Mouse (Mus musculus): ENCODE results near the gene 1700007K13Rik.
"Not testable (repeated sequence)": the region's sequence is repeated elsewhere in the genome, so short reads cannot be mapped to it uniquely, and the experiment has no call there.

The 1700007K13Rik gene

DNA sequence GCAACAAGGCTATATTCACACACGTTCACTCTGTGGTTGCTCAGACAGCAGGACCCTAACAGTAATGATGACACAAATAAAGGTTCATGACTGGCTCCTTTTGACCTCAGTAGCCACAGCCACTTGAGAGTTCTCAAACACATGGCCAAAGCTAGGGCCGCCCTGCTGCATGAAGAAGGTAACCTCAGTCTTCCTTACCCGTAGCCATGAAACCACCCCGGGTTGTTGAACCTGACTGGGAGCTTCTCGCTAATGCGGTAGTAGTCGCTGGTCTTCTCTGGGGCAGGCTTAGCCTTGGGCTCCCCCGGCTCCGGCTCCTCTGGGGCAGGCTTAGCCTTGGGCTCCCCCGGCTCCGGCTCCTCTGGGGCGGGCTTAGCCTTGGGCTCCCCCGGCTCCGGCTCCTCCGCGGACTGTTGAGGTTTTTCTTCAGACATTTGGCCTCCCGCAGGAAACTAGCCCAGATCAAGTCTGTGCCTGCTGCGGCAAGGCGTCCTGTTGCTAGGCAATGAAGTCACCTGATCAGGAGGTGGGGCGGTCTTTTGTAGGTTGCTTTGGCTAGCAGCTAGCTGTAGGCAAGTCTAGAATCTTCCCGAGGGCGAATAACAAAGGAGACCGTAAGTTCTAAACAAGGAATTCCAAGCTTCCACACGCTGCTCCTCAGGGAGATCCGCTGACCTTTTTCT lies at the start of gene 1700007K13Rik:
TSS of gene 1700007K13Rik (minus strand) at position 497 of the 683 bp plus-strand sequence.
- peak; percentile 89 for DNase-seq

- peak; percentile 81 to 95 for DNase-seq
These were observed 48.4 kb upstream of the 1700007K13Rik start for GRCm38 (mm10) chr2:28514489-28514888.

DNA sequence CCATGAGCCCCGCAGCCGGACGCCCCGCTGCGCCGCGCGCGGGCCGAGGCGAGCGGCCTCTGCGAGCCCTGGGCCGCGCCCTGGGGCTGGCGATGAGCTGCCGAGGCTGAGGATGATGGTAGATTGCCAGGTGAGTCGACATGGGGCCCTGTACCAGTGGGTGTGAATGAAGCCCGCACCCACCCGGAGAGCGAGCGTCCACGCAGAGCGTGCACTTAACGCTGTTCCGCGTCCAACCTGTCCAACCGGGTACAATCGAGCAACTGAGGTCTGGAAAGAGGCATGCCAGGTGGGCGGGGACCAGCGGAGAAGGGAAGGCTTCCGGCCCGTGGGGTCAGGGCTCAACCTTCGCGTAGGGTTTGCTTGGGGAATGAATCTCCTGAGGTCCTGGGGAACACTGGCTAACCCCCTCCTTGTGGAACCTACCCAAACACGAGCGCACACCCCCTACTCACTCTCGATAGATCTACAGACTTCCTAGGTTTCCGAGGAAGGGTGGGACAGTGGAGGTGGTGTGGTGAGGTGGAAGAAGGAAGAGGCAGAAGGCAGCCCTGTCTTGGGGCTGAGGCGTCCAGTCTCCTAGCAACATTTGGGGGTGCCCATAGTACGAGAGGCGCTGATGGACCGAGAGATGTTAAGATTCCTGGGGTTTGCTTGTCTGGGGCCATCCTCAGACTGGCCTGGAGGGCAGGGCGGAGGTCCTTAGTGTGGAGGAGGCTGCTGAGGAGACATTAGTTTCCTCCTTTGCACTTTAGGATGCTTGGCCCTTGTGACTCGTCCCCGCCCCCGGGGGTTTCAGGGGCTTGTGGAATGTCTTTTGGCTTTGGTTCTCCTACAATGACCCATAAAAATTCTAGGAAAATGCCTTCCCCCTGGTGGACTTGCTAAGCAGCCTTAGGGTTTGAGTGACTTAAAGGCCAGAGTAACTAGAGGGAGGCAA lies 47.6 kb upstream of the 1700007K13Rik start:
- DNase-seq = peak in 1 of 2 experiments; percentile 65

DNA sequence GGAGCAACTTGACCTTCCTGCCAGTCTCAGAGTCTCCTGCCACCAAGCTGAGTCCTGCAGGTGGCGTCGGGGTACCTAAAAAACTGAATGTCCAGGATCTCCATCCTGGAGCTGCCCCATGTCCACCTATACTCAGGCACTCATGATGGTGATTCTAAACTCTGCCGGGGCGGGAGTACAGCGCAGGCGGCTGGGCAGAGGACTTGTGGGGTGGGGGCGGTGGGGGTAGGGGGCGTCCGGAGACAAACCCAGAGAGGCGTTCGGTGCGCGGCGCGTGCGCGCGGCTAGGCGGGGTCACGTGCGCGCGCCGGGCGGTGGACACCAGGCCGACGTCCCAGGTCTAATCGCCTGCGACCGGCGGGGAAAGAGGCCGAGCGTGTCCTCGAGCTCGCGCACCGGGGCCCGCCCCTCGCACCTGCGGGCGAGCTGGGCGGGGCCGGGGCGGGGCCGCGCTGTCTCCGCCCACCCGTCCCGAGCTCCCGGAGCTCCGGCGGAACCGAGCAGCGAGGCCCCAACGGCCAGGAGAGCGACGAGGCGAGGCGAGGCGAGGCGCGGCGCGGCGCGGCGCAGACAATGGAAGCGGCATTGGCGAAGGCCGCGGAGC lies 46.8 kb upstream of the 1700007K13Rik start, which contains the start of gene Ralgds:
TSS of gene Ralgds (plus strand) at position 328 of the 604 bp plus-strand sequence.
- peak; percentile 81 to 86 for DNase-seq

GRCm38 (mm10) chr2:28511600-28511999 lies 45.5 kb upstream of the 1700007K13Rik start:
- peak in 1 of 2 experiments; percentile 10 for DNase-seq

GRCm38 (mm10) chr2:28506291-28506690 lies 40.2 kb upstream of the 1700007K13Rik start:
- no peak for DNase-seq

DNA sequence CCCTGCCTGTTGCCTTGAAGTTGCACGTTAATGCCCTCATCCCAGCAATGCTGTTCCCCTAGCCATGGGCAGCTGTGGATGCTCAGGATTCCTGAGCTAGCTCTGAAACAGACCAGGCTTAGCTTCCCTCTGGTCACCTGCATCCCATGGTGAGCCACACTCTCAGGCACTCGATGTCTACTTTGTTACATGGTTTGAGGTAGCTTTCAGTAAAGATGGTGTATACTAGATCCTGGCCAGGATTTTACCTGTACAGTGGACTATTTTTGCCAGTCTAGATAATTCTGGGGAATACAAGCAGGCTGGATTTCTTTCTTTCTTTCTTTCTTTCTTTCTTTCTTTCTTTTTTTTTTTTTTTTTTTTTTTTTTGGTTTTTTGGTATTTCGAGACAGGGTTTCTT lies 39.7 kb upstream of the 1700007K13Rik start, which contains the start of gene Gm10134:
TSS of gene Gm10134 (plus strand) at position 301 of the 400 bp plus-strand sequence.
- no peak for DNase-seq

GRCm38 (mm10) chr2:28504676-28505075 lies 38.5 kb upstream of the 1700007K13Rik start:
- no peak for DNase-seq

- DNase-seq = peak in 1 of 2 experiments; percentile 52
These were observed 36.9 kb upstream of the 1700007K13Rik start for GRCm38 (mm10) chr2:28502987-28503386.

GRCm38 (mm10) chr2:28498431-28498830 lies 32.3 kb upstream of the 1700007K13Rik start:
- no peak for DNase-seq

DNA sequence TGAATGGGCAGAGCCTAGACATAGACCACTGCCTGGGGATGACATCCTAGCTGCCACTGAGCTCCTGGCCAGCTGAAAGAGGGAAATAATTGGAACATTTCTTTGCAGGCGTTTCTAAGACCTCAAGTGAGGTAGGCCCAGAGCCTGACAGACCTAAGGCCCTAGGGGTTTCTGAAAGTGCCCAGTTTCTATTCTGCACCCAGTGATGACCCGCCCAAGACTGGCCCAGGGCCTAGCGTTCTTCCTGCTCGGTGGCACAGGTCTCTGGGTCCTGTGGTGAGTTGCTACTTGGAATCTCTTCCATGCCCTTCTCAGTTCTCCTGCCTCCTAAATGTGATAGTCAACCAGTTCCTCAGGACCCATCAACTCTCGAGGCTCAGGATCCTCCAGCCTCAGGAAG lies 31.4 kb upstream of the 1700007K13Rik start:
- DNase-seq = no peak

DNA sequence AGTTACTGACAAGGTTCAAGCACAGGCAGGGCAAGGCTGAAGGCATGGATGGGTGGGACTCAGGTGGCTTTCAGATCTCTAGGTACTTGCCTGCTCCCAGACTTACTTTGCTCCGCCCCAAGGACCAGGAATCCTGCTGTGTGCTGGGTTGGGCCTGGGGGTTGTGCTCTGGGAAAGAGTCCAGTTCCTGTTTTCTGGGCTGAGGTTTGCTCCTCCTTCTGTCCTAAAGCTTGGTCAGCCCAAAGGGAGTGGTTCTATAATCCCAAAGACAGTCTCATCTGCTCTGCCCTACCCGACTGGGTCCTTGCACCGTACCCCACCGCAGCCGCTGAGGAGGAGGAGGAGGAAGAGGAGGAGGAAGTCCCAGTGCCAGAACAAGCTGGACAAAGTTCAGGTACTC lies 30.5 kb upstream of the 1700007K13Rik start, which contains the start of gene Gbgt1:
TSS of gene Gbgt1 (plus strand) at position 221 of the 400 bp plus-strand sequence.
- peak in 1 of 2 experiments; percentile 25 for DNase-seq

DNA sequence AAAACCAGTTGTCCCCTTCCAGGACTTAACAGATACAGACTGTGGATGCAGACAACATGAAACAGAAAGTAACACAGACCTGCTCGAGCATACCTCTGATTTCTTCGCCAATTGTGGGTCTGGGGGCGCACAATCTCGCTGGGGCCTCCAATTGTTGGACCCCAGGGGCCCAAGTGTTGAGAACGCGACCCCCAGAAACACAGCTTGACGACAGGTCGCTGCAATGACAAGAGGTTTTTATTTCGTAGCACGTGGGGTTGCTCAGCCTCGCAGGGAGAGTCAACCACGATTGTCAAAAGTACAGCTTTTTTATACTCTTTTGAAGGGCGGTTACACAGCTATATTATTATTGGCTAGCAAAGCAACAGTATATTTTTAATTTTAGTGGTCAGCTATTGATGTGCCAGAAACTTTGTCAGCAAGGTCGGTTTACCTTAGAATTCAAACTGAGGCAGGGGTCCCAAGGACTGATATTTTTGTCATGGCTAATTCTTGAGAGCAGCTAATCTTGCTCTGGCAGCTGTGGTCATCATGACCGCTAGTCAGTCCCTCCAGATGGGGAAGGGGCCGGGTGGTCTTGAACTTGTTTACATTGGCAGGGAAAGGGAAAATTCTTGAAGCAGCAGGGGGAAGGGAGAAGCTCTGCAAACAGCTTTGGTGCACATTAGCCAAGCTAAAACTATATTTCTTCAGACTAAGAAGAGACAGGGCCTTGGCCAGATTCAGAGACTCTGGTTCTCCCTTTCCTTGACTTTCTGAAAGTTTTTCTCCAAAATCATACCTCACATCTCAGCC lies 29.9 kb upstream of the 1700007K13Rik start:
- no peak for DNase-seq

- peak; percentile 32 to 70 for DNase-seq
These were observed 29.1 kb upstream of the 1700007K13Rik start for GRCm38 (mm10) chr2:28495207-28495756.

- no peak for DNase-seq
These were observed 28.4 kb upstream of the 1700007K13Rik start for GRCm38 (mm10) chr2:28494521-28494920.

DNA sequence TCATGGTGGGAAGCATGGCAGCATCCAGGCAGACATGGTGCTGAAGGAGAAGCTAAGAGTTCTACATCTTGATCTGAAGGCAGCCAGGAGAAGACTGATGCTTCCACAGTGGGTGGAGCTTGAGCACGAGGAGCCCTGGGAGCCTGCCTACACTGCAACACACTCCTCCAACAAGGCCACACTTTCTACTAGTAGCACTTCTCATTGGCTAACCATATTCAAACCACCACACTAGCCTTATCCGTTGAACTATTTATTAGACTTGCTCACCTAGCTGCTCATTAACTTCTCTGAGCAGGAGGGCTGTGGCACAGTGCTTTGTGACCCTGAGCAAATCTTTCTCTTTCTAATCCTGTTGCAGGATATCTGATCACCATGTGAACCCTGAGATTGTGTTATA lies 17.7 kb upstream of the 1700007K13Rik start:
- DNase-seq = peak; percentile 56 to 67

- no peak for DNase-seq
These were observed 13.4 kb upstream of the 1700007K13Rik start for GRCm38 (mm10) chr2:28479208-28480204.

DNA sequence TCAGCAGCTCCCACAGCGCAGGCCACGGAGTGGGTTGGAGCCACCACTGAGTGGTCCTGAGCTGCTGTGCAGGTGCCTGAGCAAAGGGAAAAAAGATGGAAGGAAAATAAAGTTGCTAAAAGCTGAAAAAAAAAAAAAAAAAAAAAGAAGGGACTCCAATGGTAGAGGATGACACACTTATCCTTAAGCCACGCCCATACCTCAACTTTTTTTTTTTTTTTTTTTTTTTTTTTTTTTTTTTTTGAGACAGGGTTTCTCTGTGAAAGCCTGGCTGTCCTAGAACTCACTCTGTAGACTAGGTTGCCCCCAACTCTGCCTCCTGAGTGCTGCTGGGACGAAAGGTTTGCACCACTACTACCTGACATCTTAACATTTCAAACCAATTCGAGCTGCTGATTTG lies 11.9 kb upstream of the 1700007K13Rik start:
- DNase-seq = not testable (repeated sequence)

DNA sequence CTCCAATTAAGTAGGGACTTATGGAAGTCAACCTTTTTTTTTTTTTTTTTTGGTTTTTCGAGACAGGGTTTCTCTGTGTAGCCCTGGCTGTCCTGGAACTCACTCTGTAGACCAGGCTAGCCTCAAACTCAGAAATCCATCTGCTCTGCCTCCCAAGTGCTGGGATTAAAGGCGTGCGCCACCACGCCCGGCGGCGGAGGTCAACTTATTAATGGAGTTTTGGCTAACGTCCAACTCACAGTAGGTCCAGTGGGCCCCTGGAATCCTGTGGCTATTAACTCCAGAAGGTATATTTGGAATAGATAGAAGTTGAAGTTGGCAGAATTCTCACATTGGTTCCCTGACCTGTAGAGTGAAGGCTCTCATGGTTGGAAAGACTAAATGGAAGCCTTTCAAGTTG lies 5.9 kb upstream of the 1700007K13Rik start:
- not testable (repeated sequence) for DNase-seq

DNA sequence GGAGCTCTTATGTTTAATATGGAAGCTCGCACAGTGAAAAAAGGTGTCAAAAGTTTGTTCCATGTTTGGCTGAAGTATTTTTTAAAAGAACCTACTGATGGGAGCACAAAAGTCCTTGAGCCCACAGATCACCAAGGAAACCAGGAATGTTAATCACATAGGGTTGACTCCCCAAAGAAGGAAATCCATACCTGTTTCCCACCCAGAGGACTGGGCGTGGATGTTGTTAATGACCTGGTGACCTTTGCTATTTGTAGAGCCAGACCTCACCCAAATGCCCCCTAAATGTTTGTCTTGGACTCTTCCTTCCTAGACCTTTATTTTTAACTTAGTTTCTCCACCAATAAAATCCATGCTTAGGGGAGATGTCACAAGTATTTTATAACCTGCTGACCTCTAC lies 4.5 kb upstream of the 1700007K13Rik start:
- DNase-seq = no peak
